In the genomic region with DNA sequence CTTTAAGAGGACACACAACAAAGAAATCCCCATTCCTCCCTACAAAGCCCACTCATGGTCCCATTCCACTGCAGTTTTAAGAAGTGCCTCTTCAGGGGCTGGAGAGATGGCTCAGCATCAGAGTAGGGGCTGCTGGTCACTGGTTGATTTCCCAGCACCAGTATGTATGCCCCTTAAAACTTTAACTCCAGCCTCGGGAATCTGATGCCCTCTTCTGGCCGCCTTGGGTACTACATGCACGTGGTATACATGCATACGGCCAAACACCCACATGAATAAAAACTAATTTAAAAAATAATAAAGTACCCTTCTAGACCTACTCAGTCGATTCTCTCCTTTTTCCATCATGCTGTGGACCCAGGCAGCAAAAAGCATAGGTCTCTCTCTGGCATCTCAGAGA, we compare ENCODE assay signal across 9 mouse cellular contexts. TPM values are rescaled to one million over a fixed set of nuclear protein-coding genes. Genes with fewer than 3 reads are reported as not detected.
DNase-seq lines count a peak whose midpoint lies in the region; ATAC-seq and TF ChIP-seq lines count a peak whose summit lies in the region.
"Had no signal": no experiment of that assay in that cellular context is flagged by ENCODE, and none has a peak within 500 bp of the region (broad histone marks: within the 10 kb centered on the region; RNA-seq: fewer than 3 reads in every experiment).

No protein-coding gene starts in this region.

- no peak overlapping the region for H3K4me2 ChIP-seq in kidney, postnatal 0 days (ENCODE audit: low read length)
- no peak overlapping the region for H3K4me2 ChIP-seq in kidney, embryonic 15.5 days

- DNase-seq in kidney, postnatal 0 days (ENCODE audit: low spot score): peak; percentile 44
- peak; percentile 39 for DNase-seq in ES-CJ7 (ENCODE audit: low read depth, low spot score)
- DNase-seq in frontal cortex, postnatal 25 days (ENCODE audit: low spot score in 2 of 2): peak; percentile 55 to 61
- peak; percentile 82 for DNase-seq in limb, embryonic 10.5 days (ENCODE audit: low spot score)
- DNase-seq in ovary, postnatal 14 days (ENCODE audit: low spot score): peak; percentile 64
- DNase-seq in urinary bladder, postnatal 36 days (ENCODE audit: low spot score in 2 of 2): peak; percentile 30 to 46

- H3K9ac ChIP-seq in kidney, postnatal 0 days (ENCODE audit: low read depth, low read length): no peak overlapping the region
- H3K9ac ChIP-seq in kidney, embryonic 15.5 days: no peak overlapping the region

- no peak overlapping the region for H3K4me3 ChIP-seq in kidney, postnatal 0 days (replicated peaks; ENCODE audit: low read depth, low read length)
- H3K4me3 ChIP-seq in kidney, embryonic 15.5 days (replicated peaks): no peak overlapping the region
- H3K4me3 ChIP-seq in bone marrow macrophage, adult 2 months (ENCODE audit: insufficient read depth, low read length): no peak overlapping the region
- H3K4me3 ChIP-seq in limb, embryonic 10.5 days: no peak overlapping the region

- H3K27me3 ChIP-seq in kidney, postnatal 0 days (ENCODE audit: insufficient read depth, low read length): no peaks in the 10 kb centered on the region
- no peaks in the 10 kb centered on the region for H3K27me3 ChIP-seq in kidney, embryonic 15.5 days
- peaks cover 31% of the 10 kb centered on the region for H3K27me3 ChIP-seq in limb, embryonic 10.5 days (ENCODE audit: low read depth, poor library complexity, severe bottlenecking)

- TF ChIP-seq POLR2A in bone marrow macrophage, adult 2 months (IDR thresholded peaks at IDR 0.05; ENCODE audit: borderline replicate concordance, low read depth, low read length): no peak

- no peaks in the 10 kb centered on the region for H3K9me3 ChIP-seq in kidney, postnatal 0 days (replicated peaks; ENCODE audit: low read length)
- no peaks in the 10 kb centered on the region for H3K9me3 ChIP-seq in kidney, embryonic 15.5 days (replicated peaks)
- no peaks in the 10 kb centered on the region for H3K9me3 ChIP-seq in limb, embryonic 10.5 days (replicated peaks)

- TF ChIP-seq CTCF in kidney, postnatal 0 days (IDR thresholded peaks at IDR 0.05; ENCODE audit: low read depth): peak; percentile 81
- TF ChIP-seq CTCF in bone marrow macrophage, adult 2 months (IDR thresholded peaks at IDR 0.05; ENCODE audit: low read depth, low read length): peak; percentile 92

- ATAC-seq in kidney, postnatal 0 days (replicated peaks; ENCODE audit: low FRiP score, low read depth): no peak
- no peak for ATAC-seq in kidney, embryonic 15.5 days (replicated peaks; ENCODE audit: low FRiP score)

- 28% methylated on average over 5 of the region's 5 CpGs for WGBS in kidney, postnatal 0 days
- 14% methylated on average over 5 of the region's 5 CpGs for WGBS in kidney, embryonic 15.5 days
- 16% methylated on average over 5 of the region's 5 CpGs for WGBS in limb, embryonic 10.5 days

- no peaks in the 10 kb centered on the region; the same call in 1 of the 2 replicates for H3K4me1 ChIP-seq in kidney, postnatal 0 days (replicated peaks; ENCODE audit: insufficient read depth, low read length)
- peaks cover 9% of the 10 kb centered on the region for H3K4me1 ChIP-seq in kidney, embryonic 15.5 days
- peaks cover 5% of the 10 kb centered on the region for H3K4me1 ChIP-seq in bone marrow macrophage, adult 2 months (ENCODE audit: control insufficient read depth, insufficient read depth, low read length)
- H3K4me1 ChIP-seq in limb, embryonic 10.5 days: no peaks in the 10 kb centered on the region

- peaks cover 27% of the 10 kb centered on the region for H3K36me3 ChIP-seq in kidney, postnatal 0 days (ENCODE audit: insufficient read depth, low read length)
- peaks cover 18% of the 10 kb centered on the region for H3K36me3 ChIP-seq in kidney, embryonic 15.5 days
- H3K36me3 ChIP-seq in limb, embryonic 10.5 days: 0 out of 2 replicates have a peak, but pooled peaks cover 11% of the 10 kb centered on the region

- no peak overlapping the region for H3K27ac ChIP-seq in kidney, postnatal 0 days
- H3K27ac ChIP-seq in kidney, embryonic 15.5 days: no peak overlapping the region
- no peak overlapping the region for H3K27ac ChIP-seq in bone marrow macrophage, adult 2 months (ENCODE audit: insufficient read depth, low read depth, low read length)
- H3K27ac ChIP-seq in limb, embryonic 10.5 days: no peak overlapping the region
- H3K27ac ChIP-seq: macrophage had no signal

RNA-seq across cellular contexts. Expression of gene Gabbr2, which starts 28.9 kb away (rescaled TPM):
- polyA plus RNA-seq in kidney, postnatal 0 days (2015; fragmentation: Nextera tagmentation; extraction: Ambion mirVana): 0.15 and 0.22 TPM in 2 replicates
- polyA plus RNA-seq in kidney, embryonic 15.5 days (2015; fragmentation: Nextera tagmentation; extraction: Ambion mirVana): 0.18 and 0.19 TPM in 2 replicates
- polyA plus RNA-seq in bone marrow macrophage, adult 2 months (2012; ENCODE audit: insufficient read depth, insufficient read length, missing spikeins): 0.74 TPM in 1 of 2 replicates, not detected in the other
- polyA plus RNA-seq in limb, embryonic 10.5 days (2016; fragmentation: Nextera tagmentation; extraction: Ambion mirVana): 0.04 and 0.10 TPM in 2 replicates

RNA-seq across cellular contexts. Expression of gene Anks6, which starts 36.7 kb away (rescaled TPM):
- polyA plus RNA-seq in kidney, postnatal 0 days (2015; fragmentation: Nextera tagmentation; extraction: Ambion mirVana): 6.4 TPM in 2 replicates
- 5.5 and 6.5 TPM in 2 replicates for polyA plus RNA-seq in kidney, embryonic 15.5 days (2015; fragmentation: Nextera tagmentation; extraction: Ambion mirVana)
- 1.7 and 2.4 TPM in 2 replicates for polyA plus RNA-seq in bone marrow macrophage, adult 2 months (2012; ENCODE audit: insufficient read depth, insufficient read length, missing spikeins)
- 3.2 and 4.4 TPM in 2 replicates for polyA plus RNA-seq in limb, embryonic 10.5 days (2016; fragmentation: Nextera tagmentation; extraction: Ambion mirVana)
